Mouse (Mus musculus): ENCODE results near the gene Cbll1. TPM values are rescaled to one million over a fixed set of nuclear protein-coding genes. Genes with fewer than 3 reads are reported as not detected.

Cbll1 gene
- polyA plus RNA-seq, 1 experiment from 2014 or later = 9.6 TPM

DNA sequence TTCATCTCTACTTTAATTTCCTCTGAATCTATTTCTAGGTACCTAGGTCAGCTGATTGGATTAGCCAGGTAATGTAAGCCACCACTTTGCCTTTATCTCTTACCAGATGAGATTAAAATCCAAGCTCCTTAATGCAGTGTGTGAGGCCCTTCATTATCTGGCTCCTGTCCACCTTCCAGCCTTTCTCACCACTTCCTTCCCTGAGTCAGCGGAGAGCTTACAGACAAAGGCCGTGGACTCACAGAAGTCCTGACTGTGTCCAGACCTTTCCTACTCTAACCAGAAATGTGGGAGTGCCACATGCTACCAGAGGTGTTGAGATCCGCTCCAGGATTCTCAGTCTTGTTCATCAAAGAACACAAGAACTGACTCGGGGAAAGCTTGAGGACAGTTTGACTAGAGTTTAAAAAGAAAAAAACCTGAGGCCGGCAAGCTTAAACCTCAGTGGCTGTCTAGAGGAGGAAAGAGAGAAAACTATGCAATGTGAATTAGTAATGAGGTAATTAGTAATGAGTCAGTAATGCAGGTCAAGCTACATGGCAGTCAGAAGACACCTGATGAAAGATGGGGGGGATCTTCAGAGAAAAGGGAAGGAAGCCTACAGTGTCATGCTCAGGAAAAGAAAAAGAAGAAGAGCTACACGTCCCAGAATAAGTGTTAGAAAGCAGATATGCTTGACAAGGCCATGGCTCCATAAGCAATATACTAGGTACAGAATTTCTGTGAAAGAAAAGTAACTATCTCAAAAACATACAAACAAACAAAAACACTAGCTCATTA is 14.5 kb upstream of the Cbll1 start:
- no peak for TF ChIP-seq CTCF (IDR thresholded peaks at IDR 0.05; ENCODE audit: low read depth)
- H3K4me1 ChIP-seq (replicated peaks; ENCODE audit: control insufficient read depth, insufficient read depth, low read length) = no peaks in the 10 kb centered on the region
- WGBS = 64% methylated on average over 6 of the region's 6 CpGs
- H3K36me3 ChIP-seq (ENCODE audit: control insufficient read depth, insufficient read depth) = no peaks in the 10 kb centered on the region
- no peak overlapping the region for H3K4me3 ChIP-seq (ENCODE audit: low read depth, low read length)
- no peak for ATAC-seq
- H3K9me3 ChIP-seq (ENCODE audit: control insufficient read depth) = no peaks in the 10 kb centered on the region
- no peak overlapping the region for H3K27ac ChIP-seq (ENCODE audit: low read depth, low read length)
- no peaks in the 10 kb centered on the region for H3K27me3 ChIP-seq (replicated peaks; ENCODE audit: control insufficient read depth, insufficient read depth, low read length)
- H3K9ac ChIP-seq (ENCODE audit: low read depth, low read length) = no peak overlapping the region
- no peak overlapping the region for H3K4me2 ChIP-seq (replicated peaks; ENCODE audit: low read depth)

DNA sequence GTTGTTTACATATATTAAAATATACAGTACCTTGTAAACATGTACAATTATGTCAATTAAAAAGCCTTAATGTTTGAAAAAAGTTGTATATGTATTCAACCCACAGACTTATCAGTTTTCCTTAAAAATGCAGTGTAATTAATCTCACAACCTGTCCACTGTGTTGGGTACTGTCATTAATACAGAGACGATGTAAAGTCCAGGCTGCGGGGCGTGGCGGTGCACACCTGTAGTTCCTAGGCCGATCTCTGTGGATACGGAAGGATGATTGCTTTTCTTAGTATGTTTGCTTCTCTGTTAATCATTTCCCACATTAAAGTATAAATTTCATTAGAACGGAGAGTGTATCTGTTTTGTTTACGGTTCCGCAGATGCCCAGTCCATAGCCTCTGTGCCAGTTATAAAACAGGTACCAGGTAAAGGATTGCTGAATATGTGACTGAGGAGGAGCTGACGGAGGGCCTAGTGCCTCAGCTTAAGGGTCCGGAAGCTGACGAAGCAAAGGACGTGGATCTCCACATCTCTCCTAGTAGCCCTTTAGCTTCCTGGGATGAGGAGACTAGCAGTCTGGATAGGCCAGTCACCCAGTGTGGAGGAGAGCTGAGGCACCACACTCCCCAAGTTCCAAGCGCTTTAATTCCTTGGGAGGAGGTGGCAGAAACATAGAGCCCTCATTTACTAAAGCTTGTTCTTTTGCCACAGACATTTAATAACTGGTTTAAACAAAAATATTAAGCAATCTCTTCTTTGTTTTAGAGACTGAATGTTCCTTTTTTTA is 13.4 kb upstream of the Cbll1 start:
- Histone ChIP-seq H3K9me3 (ENCODE audit: control insufficient read depth) (no peaks in the 10 kb centered on the region), H3K27me3 (replicated peaks; ENCODE audit: control insufficient read depth, insufficient read depth, low read length) (no peaks in the 10 kb centered on the region), H3K4me2 (replicated peaks; ENCODE audit: low read depth) (peak overlapping the region; percentile 35), H3K9ac (ENCODE audit: low read depth, low read length) (no peak overlapping the region), H3K27ac (ENCODE audit: low read depth, low read length) (no peak overlapping the region), H3K4me1 (replicated peaks; ENCODE audit: control insufficient read depth, insufficient read depth, low read length) (no peaks in the 10 kb centered on the region), H3K4me3 (ENCODE audit: low read depth, low read length) (no peak overlapping the region), H3K36me3 (ENCODE audit: control insufficient read depth, insufficient read depth) (no peaks in the 10 kb centered on the region)
- peak; percentile 86 for ATAC-seq
- no peak for TF ChIP-seq CTCF (IDR thresholded peaks at IDR 0.05; ENCODE audit: low read depth)
- 50% methylated on average over 14 of the region's 14 CpGs for WGBS

DNA sequence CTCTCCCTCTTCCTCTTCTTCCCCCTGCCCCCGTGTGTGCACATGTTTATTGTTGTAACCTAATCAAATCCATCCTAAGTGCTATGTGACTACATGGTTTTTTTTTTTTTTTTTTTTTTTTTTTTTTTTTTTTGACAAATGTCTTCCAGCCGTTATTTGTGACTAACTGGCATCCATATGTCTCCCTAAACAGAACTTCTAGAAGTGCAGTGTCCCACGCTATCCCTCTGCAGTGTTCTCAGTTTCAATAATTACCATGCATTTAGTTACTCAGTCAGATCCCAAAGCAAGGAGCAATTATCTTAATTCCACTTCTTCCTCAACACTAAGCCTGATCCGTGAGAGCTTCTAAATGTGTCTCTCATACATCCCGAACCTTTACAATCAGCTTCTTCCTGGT is 11.8 kb upstream of the Cbll1 start:
- TF ChIP-seq CTCF (IDR thresholded peaks at IDR 0.05; ENCODE audit: low read depth) = no peak
- Histone ChIP-seq H3K36me3 (ENCODE audit: control insufficient read depth, insufficient read depth) (no peaks in the 10 kb centered on the region), H3K27me3 (replicated peaks; ENCODE audit: control insufficient read depth, insufficient read depth, low read length) (no peaks in the 10 kb centered on the region), H3K4me3 (ENCODE audit: low read depth, low read length) (no peak overlapping the region), H3K9me3 (ENCODE audit: control insufficient read depth) (no peaks in the 10 kb centered on the region), H3K4me2 (replicated peaks; ENCODE audit: low read depth) (no peak overlapping the region), H3K4me1 (replicated peaks; ENCODE audit: control insufficient read depth, insufficient read depth, low read length) (no peaks in the 10 kb centered on the region), H3K27ac (ENCODE audit: low read depth, low read length) (no peak overlapping the region), H3K9ac (ENCODE audit: low read depth, low read length) (no peak overlapping the region)
- ATAC-seq = no peak
- WGBS = 69% methylated on average over 5 of the region's 5 CpGs

DNA sequence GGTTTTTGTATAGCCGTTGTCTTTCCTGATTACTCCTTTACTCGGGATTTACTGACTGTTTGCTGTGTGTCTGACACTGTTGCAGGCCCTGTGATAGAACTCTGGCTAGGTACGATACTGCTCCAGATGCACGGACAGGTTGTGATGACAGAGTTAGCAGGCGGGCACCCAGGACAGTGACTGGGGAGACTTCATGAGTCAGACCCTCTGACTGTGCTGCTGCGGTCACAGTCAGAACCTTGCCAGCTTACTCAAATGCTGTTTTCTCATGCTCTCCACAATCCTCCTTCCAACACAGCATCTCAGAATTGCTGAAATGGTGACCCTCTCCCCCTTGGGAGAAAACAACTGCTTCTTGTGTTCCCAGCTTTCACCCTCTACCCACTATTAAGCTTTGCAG is 9.1 kb upstream of the Cbll1 start:
- ATAC-seq = no peak
- no peaks in the 10 kb centered on the region for H3K9me3 ChIP-seq (ENCODE audit: control insufficient read depth)
- no peak overlapping the region for H3K27ac ChIP-seq (ENCODE audit: low read depth, low read length)
- no peaks in the 10 kb centered on the region for H3K36me3 ChIP-seq (ENCODE audit: control insufficient read depth, insufficient read depth)
- no peak overlapping the region for H3K9ac ChIP-seq (ENCODE audit: low read depth, low read length)
- no peak overlapping the region for H3K4me3 ChIP-seq (ENCODE audit: low read depth, low read length)
- WGBS = 73% methylated on average over 6 of the region's 6 CpGs
- H3K4me1 ChIP-seq (replicated peaks; ENCODE audit: control insufficient read depth, insufficient read depth, low read length) = no peaks in the 10 kb centered on the region
- no peak for TF ChIP-seq CTCF (IDR thresholded peaks at IDR 0.05; ENCODE audit: low read depth)
- H3K27me3 ChIP-seq (replicated peaks; ENCODE audit: control insufficient read depth, insufficient read depth, low read length) = no peaks in the 10 kb centered on the region
- H3K4me2 ChIP-seq (replicated peaks; ENCODE audit: low read depth) = no peak overlapping the region

DNA sequence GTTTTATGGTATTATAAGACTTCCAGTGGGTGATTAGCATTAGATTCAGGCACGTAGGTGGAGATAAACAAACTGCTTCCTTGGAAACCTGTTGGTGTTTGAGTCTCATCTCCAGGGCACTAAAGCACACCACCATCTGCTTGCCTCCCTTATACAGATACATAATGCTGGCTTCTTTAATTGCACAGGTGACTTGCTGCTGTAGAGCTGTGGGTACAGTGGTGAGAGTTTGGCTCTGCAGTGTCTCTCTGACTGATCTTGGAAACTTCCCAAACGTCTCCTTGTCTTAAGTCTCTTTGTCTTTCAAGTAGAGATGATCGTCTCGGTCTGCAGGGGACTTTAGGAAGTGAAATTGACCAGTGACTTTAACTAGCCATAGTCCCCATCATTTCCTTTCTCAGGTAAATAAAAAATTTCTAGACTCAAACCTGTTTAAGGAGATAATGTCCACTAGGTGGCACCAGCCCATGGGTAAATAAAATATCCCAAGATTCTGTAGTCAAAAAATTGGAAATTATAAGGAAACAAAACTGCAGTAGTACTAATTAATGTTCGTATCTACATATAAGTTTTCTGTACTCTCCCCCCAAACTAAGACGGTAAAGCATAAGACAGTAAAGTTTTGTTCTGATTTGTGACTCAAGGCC is 8.4 kb upstream of the Cbll1 start:
- H3K27ac ChIP-seq (ENCODE audit: low read depth, low read length) = no peak overlapping the region
- peak; percentile 78 for TF ChIP-seq CTCF (IDR thresholded peaks at IDR 0.05; ENCODE audit: low read depth)
- H3K4me2 ChIP-seq (replicated peaks; ENCODE audit: low read depth) = no peak overlapping the region
- 32% methylated on average over 6 of the region's 6 CpGs for WGBS
- H3K9me3 ChIP-seq (ENCODE audit: control insufficient read depth) = no peaks in the 10 kb centered on the region
- no peaks in the 10 kb centered on the region for H3K4me1 ChIP-seq (replicated peaks; ENCODE audit: control insufficient read depth, insufficient read depth, low read length)
- H3K4me3 ChIP-seq (ENCODE audit: low read depth, low read length) = no peak overlapping the region
- no peaks in the 10 kb centered on the region for H3K36me3 ChIP-seq (ENCODE audit: control insufficient read depth, insufficient read depth)
- no peak overlapping the region for H3K9ac ChIP-seq (ENCODE audit: low read depth, low read length)
- H3K27me3 ChIP-seq (replicated peaks; ENCODE audit: control insufficient read depth, insufficient read depth, low read length) = no peaks in the 10 kb centered on the region
- no peak for ATAC-seq

DNA sequence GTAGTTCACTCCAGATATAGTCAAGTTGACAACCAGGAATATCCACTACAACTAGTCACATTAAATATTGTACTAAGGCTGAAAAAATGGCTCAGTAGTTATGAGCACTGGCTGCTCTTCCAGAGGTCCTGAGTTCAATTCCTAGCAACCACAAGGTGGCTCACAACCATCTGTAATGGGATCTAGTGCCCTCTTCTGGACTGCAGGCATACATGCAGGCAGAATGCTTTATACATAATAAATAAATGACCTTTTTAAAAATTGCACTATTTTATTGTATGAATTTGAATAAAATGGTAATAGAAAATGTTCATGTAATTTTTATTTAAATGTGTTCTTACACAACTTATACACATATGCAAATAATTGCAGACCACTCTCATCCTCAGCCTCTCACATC is 3.8 kb upstream of the Cbll1 start:
- no peak for ATAC-seq
- Histone ChIP-seq H3K27me3 (replicated peaks; ENCODE audit: control insufficient read depth, insufficient read depth, low read length) (no peaks in the 10 kb centered on the region), H3K36me3 (ENCODE audit: control insufficient read depth, insufficient read depth) (no peaks in the 10 kb centered on the region), H3K27ac (ENCODE audit: low read depth, low read length) (no peak overlapping the region), H3K4me2 (replicated peaks; ENCODE audit: low read depth) (no peak overlapping the region), H3K9ac (ENCODE audit: low read depth, low read length) (no peak overlapping the region), H3K4me1 (replicated peaks; ENCODE audit: control insufficient read depth, insufficient read depth, low read length) (no peaks in the 10 kb centered on the region), H3K9me3 (ENCODE audit: control insufficient read depth) (no peaks in the 10 kb centered on the region), H3K4me3 (ENCODE audit: low read depth, low read length) (no peak overlapping the region)
- peak; percentile 60 for TF ChIP-seq CTCF (IDR thresholded peaks at IDR 0.05; ENCODE audit: low read depth)
